Mouse (Mus musculus): ENCODE results near the gene Glmn.

Glmn gene

DNA sequence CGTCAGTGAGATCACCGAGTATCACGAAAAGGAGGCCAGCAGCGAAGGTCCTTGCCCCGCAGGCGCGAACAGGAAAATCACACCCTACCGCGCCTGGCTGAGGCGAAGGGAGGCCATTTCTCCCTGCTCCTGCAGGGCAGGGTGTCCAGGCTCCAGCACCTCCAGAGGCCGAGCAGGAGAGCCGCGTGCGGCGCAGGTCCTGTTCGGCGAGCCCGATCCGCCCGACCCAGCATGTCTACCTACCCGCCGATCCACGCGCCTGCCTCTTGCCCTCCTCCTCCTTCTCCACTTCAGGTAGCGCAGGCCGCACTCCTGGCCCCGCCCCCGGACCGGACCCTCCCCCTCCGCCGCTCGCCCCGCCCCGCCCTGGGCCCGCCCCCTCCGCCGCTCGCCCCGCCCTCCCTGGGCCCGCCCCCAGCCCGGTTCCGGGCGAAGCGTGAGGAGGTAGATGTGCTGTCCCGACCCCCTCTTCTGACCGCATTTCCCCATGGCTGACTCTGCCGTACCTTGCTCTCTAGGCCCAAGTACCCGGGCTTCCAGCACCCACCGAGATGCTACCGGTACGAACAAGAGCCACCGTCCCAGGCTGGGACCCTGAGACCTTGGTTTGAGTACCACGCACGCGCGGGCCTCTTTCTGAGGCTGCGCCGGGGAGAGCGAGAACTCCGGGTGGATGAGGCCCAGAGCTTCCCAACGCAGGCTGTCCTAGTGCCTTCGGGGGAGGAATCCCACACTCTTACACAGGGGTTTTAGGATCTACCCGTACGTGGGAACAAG lies at the start of gene Glmn, which contains the start of gene Rpap2:
Gene Glmn (minus strand): TSS at position 588 of the 777 bp plus-strand sequence.
Gene Rpap2 (plus strand): TSS at position 73 of the 777 bp plus-strand sequence.
- peak; percentile 94 to 95 for DNase-seq

DNA sequence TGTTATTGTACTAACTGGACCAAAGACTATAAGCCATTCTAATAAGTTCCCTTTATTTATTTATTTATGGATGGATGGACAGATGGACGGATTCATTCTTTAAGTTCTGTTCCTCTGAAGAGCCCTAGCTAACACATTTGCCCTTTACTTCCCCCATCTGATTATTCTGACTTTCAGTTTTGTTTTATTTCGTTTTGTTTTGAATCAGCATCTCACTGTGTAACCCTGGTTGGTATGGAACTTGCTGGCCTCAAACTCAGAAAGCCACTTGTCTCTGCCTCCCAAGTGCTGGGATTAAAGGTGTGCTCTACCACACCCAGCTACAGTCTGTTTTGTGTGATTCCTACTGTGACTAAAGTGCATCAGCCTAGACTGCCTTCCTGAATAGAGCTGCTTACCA lies 48.2 kb upstream of the Glmn start:
- no peak for DNase-seq

DNA sequence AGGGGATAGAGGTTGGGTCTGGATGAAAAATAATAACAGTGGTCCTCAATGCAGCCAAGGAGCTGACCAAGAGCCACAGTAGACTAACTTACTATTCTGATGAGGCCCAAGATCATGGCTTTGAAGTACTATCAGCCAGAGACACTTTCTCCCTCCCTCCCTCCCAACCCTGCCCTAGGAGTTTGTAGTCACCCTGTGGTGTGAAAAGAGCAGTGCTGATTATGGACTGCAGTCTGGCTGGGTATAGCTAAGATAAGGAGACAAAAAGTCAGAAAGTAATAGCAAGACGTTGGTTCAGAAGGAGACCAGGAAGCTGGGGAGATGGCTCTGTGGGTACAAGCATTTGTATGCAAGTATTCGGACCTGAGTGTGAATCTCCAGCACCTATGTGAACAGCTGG lies 46.9 kb upstream of the Glmn start:
- DNase-seq: no peak

DNA sequence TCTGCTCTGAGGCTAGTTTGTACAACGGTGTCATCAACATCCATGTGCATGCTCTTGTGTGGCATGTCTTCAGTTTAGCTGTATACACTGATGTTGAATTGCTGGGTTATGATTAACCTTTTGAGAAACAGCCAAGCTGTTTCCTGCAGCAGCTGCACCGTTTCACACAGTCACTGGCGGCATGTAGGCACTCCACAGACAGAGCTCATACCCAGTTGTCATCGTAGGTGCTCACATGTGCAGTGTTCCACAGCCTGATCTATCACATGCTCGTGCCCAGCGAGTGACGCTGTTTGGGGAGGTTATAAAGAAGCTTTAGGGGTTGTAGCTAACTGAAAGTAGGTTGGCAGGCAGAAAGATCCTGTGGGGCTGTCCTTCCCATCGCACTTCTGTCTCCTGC lies 40.7 kb upstream of the Glmn start:
- no peak for DNase-seq

GRCm38 (mm10) chr5:107637106-107637505 lies 39.4 kb upstream of the Glmn start:
- no peak for DNase-seq

GRCm38 (mm10) chr5:107633651-107634050 lies 36.0 kb upstream of the Glmn start:
- DNase-seq: no peak

DNA sequence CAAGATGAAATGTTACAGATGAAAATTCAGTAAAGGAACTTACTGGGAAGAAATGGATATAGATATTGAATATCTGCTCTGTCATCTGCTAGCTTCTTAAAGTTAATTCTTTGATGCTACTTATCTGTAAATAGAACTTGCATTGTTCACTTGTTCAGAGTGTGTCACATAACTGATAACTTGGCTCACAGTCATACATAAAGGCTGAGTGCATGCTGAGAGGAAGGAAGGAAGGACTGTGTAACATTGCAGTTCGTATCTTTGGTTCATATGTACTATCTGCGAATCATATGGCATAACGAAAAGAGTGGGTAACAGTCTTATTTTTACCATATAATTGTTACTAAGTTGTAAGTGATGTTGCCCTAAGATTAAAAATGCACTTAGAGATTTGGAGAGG lies 23.6 kb upstream of the Glmn start:
- DNase-seq: no peak

- DNase-seq: no peak
These were observed 20.3 kb upstream of the Glmn start for GRCm38 (mm10) chr5:107617986-107618385.

- DNase-seq: peak; percentile 63 to 74
These were observed 13.5 kb upstream of the Glmn start for GRCm38 (mm10) chr5:107611224-107611623.

GRCm38 (mm10) chr5:107598380-107598779 lies 692 bp upstream of the Glmn start:
- no peak for DNase-seq

GRCm38 (mm10) chr5:107569148-107569547 lies 28.5 kb downstream of the Glmn start:
- DNase-seq: no peak

GRCm38 (mm10) chr5:107556969-107557368 lies 40.7 kb downstream of the Glmn start:
- no peak for DNase-seq

GRCm38 (mm10) chr5:107554336-107554735 lies 43.4 kb downstream of the Glmn start:
- no peak for DNase-seq

DNA sequence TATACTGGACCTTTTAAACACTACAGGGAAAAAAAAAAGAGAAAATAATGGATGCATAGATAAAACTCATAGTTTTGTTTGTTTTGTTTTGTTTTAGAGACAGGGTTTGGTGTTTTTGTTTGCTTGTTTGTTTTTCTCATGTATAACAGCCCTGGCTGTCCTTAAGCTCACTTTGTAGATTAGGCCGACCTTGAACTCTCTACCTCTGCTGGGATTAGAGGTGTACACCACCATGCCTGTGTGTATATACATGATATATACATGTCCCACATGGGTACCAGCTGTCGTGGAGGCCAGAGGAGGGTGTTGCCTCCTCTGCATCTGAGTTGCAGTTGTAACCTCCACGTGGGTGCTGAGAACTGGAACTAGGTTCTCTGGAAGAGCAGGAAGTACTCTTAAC lies 49.2 kb downstream of the Glmn start:
- DNase-seq: no peak

DNA sequence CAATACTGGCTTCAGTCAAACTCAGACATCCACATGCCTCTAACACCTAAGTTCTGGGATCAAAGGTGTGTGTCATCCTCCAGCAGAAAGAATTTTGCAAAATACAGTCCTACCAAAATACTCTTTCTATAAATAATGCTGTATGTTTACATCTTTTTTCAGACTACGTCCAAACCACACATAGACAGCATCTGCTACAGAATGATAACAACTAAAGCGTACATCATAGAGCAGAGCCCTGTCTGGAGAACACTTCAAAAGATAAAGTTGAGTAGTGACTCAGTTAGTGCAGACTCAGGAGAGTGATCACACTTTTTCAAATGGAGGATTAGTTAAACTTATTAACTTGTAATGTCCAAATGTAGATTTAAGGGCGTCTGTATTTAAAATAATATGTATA lies 49.7 kb downstream of the Glmn start:
- no peak for DNase-seq

- DNase-seq: no peak
These were observed 51.8 kb downstream of the Glmn start for GRCm38 (mm10) chr5:107545927-107546326.

GRCm38 (mm10) chr5:107541696-107542095 lies 56.0 kb downstream of the Glmn start:
- no peak for DNase-seq

DNA sequence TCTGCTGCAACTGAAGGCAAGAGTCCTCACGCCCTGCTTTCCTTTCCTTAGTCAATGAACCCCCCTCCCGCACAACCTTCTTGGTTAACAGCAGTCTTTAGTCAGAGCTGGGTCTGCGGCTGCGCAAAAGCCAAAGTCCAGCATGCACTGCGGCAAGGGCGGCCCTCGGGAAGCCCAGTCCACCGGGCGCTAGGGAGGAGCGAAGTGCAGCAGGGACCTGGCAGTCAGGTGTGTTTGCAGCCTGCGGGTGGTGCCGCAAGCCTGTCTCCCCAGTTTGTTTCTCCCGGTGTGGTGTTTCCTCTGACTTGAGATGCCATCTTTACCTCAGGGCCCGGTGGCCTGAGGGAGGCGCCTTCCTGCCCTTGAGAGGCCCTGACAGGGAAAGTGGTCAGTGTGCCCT lies 63.1 kb downstream of the Glmn start, which contains the start of gene 1700028K03Rik:
Gene 1700028K03Rik (plus strand): TSS at position 129 of the 400 bp plus-strand sequence.
- DNase-seq: no peak

GRCm38 (mm10) chr5:107533590-107533989 lies 64.1 kb downstream of the Glmn start:
- DNase-seq: no peak

GRCm38 (mm10) chr5:107528856-107529255 lies 68.8 kb downstream of the Glmn start:
- DNase-seq: no peak

- no peak for DNase-seq
These were observed 73.4 kb downstream of the Glmn start for GRCm38 (mm10) chr5:107524281-107524680.

DNA sequence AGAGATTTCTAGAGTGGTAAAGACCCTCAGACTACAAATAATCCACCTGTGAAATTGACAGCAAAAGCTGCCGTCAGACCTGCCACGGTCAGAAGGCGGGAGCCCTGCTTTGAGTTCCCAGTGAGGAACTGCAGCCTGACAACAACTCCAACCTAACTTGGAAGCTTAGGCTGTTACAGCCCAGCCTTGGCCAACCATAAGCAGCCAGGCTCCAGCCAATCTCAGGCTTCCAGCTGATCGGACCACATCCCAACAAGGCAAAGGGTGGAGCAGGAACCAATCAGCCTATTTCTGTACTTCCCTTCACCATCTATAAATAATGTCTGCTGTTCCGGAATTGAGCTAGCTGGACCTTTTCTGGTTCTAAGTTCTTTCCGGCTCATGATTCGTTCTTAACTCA lies 75.8 kb downstream of the Glmn start:
- DNase-seq: no peak

- DNase-seq: no peak
These were observed 76.3 kb downstream of the Glmn start for GRCm38 (mm10) chr5:107521386-107521785.

GRCm38 (mm10) chr5:107518602-107519001 lies 79.1 kb downstream of the Glmn start:
- DNase-seq: no peak

DNA sequence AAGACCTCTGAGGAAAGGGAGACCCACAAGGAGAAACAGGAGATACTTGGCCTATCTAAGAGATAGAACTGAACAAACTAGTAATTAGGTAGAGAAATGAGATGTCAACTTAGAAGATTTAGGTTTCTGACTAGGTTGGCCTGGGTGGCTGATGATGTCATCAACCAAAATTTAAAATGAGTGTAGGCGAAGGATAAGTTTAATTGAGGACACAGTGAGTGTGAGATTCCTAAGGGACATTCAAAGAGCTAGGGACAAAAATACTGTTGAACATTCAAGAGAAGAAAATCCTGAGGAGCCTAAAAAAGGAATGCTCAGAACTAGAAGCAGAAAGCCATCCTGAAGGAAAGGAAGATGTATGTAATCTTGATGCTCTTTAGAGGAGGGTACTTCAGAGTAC lies 81.6 kb downstream of the Glmn start:
- DNase-seq: no peak
